Mouse (Mus musculus) lung, embryonic 16.5 days (tissue): Measurements from ENCODE around the gene Plcb3. TPM values are rescaled to one million over a fixed set of nuclear protein-coding genes. Genes with fewer than 3 reads are reported as not detected.

Experiments
- ATAC-seq: fragments of 200-750 bp; cut with Nextera tagmentation; 2 replicates; pipeline ENCODE4 v1.8.0; 2017; ENCODE audit warnings: low read depth, mild to moderate bottlenecking, moderate library complexity
- H3K27ac ChIP-seq: fragments of 300-500 bp; sonication (generic); 2 replicates; pipeline ENCODE4 v1.5.1; 2014; ENCODE audit warnings: mild to moderate bottlenecking, control low read depth, low read length
- H3K27me3 ChIP-seq: fragments of 300-500 bp; sonication (generic); 2 replicates; pipeline ENCODE4 v1.6.1; 2014; ENCODE audit warnings: low read depth, low read length, mixed read lengths; ENCODE audit not compliant: control insufficient read depth, insufficient read depth
- H3K36me3 ChIP-seq: fragments of 300-500 bp; sonication (generic); 2 replicates; pipeline ENCODE4 v1.6.1; 2014; ENCODE audit warnings: low read length; ENCODE audit not compliant: control insufficient read depth, insufficient read depth
- H3K4me1 ChIP-seq: fragments of 300-500 bp; sonication (generic); replicated peaks from 2 replicates; pipeline ENCODE4 v1.6.1; 2014; ENCODE audit warnings: low read length, mixed read lengths; ENCODE audit not compliant: control insufficient read depth, insufficient read depth
- H3K4me2 ChIP-seq: fragments of 300-500 bp; sonication (generic); 2 replicates; pipeline ENCODE4 v1.6.1; 2014; ENCODE audit warnings: low read depth, low read length, control low read depth
- H3K4me3 ChIP-seq: fragments of 300-500 bp; sonication (generic); 2 replicates; pipeline ENCODE4 v1.5.1; 2014; ENCODE audit warnings: mild to moderate bottlenecking, low read length, control low read depth
- H3K9ac ChIP-seq: fragments of 300-500 bp; sonication (generic); 2 replicates; pipeline ENCODE4 v1.6.1; 2014; ENCODE audit warnings: low read length, control low read depth
- H3K9me3 ChIP-seq: fragments of 300-500 bp; sonication (generic); 2 replicates; pipeline ENCODE4 v1.6.1; 2016; ENCODE audit warnings: low read length; ENCODE audit not compliant: control insufficient read depth
- WGBS: fragments of 180-500 bp; shearing (Covaris S2); extraction: QIAGEN DNeasy Blood & Tissue Kit; methylation state at CpG from one replicate; pipeline ENCODE4 v1.1.7; 2014; 5-methylcytosine and 5-hydroxymethylcytosine counted together
- polyA plus RNA-seq: library from polyadenylated mRNA; unstranded; fragments of >200 nt; fragmentation: Nextera tagmentation; extraction: Ambion mirVana; gene quantifications from 2 replicates; pipeline ENCODE4 v1.2.1, GENCODE M21; 2015

Gene Plcb3
- polyA plus RNA-seq, 1 experiment from 2014 or later, result 49.1 TPM

- H3K4me1 ChIP-seq, result no peaks in the 10 kb centered on the region
- ATAC-seq, result peak; percentile 77
- 69% methylated on average over 8 of the region's 9 CpGs for WGBS
These were observed 30.8 kb upstream of the Plcb3 start for GRCm38 (mm10) chr19:7006892-7007593.

DNA sequence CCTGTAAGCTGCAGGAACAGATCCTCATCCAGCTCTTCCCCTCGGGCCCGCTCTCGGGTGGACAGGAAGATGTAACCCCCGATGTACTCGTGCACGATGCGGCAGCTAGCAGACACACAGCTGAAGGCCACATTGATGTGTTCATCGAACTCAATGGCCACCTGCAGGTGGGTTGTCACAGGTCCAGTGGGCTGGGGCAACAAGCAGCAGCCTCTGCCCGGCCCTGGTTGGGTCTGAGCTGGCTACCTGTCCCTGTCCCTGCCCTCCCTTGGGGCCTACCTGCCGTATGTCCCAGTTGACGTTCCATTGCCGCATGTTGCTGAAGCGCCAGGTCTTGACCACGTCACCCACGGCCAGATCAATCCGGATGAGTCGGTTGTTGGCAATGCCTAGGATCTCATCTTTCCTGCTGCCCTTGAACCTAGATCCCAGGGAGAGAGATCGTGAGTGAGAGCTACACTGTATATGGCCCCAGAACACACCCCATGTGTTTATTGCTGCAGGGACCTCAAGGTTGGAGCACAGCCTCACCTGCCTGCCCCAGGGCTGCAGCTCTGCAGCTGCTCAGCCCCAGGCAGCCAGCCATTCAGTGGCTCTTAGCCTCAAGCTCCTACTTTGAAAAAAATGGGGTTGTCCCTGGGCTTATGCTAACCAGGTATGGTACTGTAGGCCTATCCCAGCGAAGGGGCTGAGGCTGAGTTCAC lies 23.2 kb upstream of the Plcb3 start:
- ATAC-seq, result no peak
- WGBS, result 89% methylated on average over 19 of the region's 19 CpGs

More at GRCm38 (mm10) chr19:7006892-7007593, 30.8 kb upstream of the Plcb3 start:
- no peak overlapping the region for H3K4me3 ChIP-seq
- H3K36me3 ChIP-seq, result no peaks in the 10 kb centered on the region
- H3K27me3 ChIP-seq, result no peaks in the 10 kb centered on the region
- H3K9me3 ChIP-seq, result no peaks in the 10 kb centered on the region
- no peak overlapping the region for H3K4me2 ChIP-seq
- H3K27ac ChIP-seq, result peak overlapping the region; percentile 13
- no peak overlapping the region for H3K9ac ChIP-seq

GRCm38 (mm10) chr19:6997721-6998290 lies 21.5 kb upstream of the Plcb3 start:
- H3K27ac ChIP-seq, result no peak overlapping the region
- WGBS, result 82% methylated on average over 9 of the region's 9 CpGs
- no peak overlapping the region for H3K4me2 ChIP-seq
- no peak for ATAC-seq
- peaks cover 28% of the 10 kb centered on the region for H3K4me1 ChIP-seq
- peaks cover 11% of the 10 kb centered on the region for H3K36me3 ChIP-seq
- no peaks in the 10 kb centered on the region for H3K9me3 ChIP-seq
- H3K9ac ChIP-seq, result no peak overlapping the region
- H3K27me3 ChIP-seq, result no peaks in the 10 kb centered on the region
- no peak overlapping the region for H3K4me3 ChIP-seq

More for the DNA sequence above, 23.2 kb upstream of the Plcb3 start:
- Histone ChIP-seq H3K4me3 (no peak overlapping the region), H3K4me1 (peaks cover 21% of the 10 kb centered on the region), H3K27me3 (no peaks in the 10 kb centered on the region), H3K27ac (no peak overlapping the region), H3K4me2 (no peak overlapping the region), H3K9me3 (no peaks in the 10 kb centered on the region), H3K36me3 (peaks cover 11% of the 10 kb centered on the region), H3K9ac (no peak overlapping the region)

DNA sequence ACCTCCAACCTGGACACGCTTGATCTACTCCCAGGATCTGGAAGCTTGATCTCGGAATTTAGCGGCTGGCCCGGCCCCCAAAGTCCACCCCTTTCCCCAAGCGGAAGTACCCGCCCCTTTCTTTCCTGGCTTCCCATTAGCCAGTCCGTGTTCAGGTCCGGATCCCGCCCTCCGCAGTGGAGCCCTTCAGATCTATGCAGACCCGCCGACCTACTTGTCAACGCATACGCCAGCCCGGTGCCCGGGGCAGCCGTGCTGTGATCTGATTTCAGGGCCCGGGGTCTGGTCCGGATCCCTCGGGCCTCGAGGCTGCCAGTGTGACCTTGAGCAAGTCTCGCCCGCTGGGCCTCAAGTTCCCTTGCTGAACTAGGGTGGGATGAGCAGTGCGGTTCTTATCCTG lies 19.7 kb upstream of the Plcb3 start, which contains the start of the genes Nudt22 and Trpt1:
TSS of gene Nudt22 (minus strand) at position 112 of the 400 bp plus-strand sequence.
TSS of gene Trpt1 (plus strand) at position 126 of the 400 bp plus-strand sequence.
- Histone ChIP-seq H3K4me2 (peak within 1 kb of the TSS; percentile 80), H3K27me3 (no peaks in the 10 kb centered on the region), H3K36me3 (peaks cover 11% of the 10 kb centered on the region), H3K4me1 (peaks cover 29% of the 10 kb centered on the region), H3K4me3 (peak within 1 kb of the TSS; percentile 73), H3K9ac (peak within 1 kb of the TSS; percentile 82), H3K27ac (peak within 1 kb of the TSS; percentile 81), H3K9me3 (no peaks in the 10 kb centered on the region)
- ATAC-seq, result peak; percentile 81
- WGBS, result under 1% methylated on average over 24 of the region's 24 CpGs

- Histone ChIP-seq H3K9me3 (no peaks in the 10 kb centered on the region), H3K36me3 (peaks cover 11% of the 10 kb centered on the region), H3K9ac (peak overlapping the region; percentile 82), H3K4me1 (peaks cover 29% of the 10 kb centered on the region), H3K4me3 (peak overlapping the region; percentile 73), H3K4me2 (peak overlapping the region; percentile 80), H3K27ac (peak overlapping the region; percentile 41), H3K27me3 (no peaks in the 10 kb centered on the region)
- WGBS, result 41% methylated on average over 21 of the region's 21 CpGs
- ATAC-seq, result no peak
These were observed 19.2 kb upstream of the Plcb3 start for GRCm38 (mm10) chr19:6995255-6995991.

DNA sequence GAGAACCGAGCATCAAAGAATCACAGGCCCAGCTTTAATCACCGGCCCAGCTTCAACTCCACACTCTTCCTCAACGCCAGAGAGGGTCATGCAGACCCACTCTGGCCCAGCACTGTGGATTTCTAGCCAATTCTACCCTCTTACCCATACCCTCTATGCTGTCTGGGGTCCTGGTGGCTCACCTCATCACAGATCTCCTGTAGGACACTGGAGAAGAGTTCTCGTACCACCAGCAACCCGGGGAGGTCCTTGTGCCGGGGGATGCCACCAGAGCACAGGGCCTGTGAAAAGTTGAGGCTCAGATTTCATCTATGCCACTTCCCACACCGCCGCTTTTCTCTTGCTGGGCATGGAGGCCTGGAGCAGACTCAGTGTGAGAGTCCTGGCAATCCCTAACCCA lies 18.2 kb upstream of the Plcb3 start:
- H3K27ac ChIP-seq, result no peak overlapping the region
- peaks cover 29% of the 10 kb centered on the region for H3K4me1 ChIP-seq

DNA sequence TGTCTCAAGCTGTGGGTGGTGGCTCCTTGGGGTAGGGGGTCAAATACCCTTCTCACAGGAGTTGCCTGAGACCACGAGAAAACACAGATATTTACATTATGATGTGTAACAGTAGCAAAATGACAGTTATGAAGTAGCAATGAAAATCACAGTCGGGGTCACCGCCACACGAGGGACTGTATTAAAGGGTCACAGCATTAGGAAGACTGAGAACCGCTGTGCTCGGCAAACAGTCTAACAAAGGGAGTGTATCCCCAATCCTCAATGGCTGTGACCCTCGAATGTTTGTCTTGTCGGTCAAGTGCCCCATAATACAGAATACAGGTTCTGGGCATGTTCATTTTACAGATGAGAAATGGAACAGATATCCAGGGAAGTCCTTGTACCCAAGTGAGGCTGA lies 17.7 kb upstream of the Plcb3 start:
- no peak overlapping the region for H3K9ac ChIP-seq
- H3K4me3 ChIP-seq, result no peak overlapping the region
- no peak for ATAC-seq
- no peaks in the 10 kb centered on the region for H3K27me3 ChIP-seq
- H3K27ac ChIP-seq, result no peak overlapping the region
- peaks cover 29% of the 10 kb centered on the region for H3K4me1 ChIP-seq
- no peaks in the 10 kb centered on the region for H3K9me3 ChIP-seq
- H3K36me3 ChIP-seq, result peaks cover 1% of the 10 kb centered on the region
- WGBS, result 67% methylated on average over 8 of the region's 8 CpGs
- H3K4me2 ChIP-seq, result no peak overlapping the region

More for the DNA sequence above, 18.2 kb upstream of the Plcb3 start:
- WGBS, result 78% methylated on average over 8 of the region's 8 CpGs
- Histone ChIP-seq H3K9ac (peak overlapping the region; percentile 82; the same call in 1 of the 2 replicates), H3K36me3 (peaks cover 6% of the 10 kb centered on the region), H3K4me3 (no peak overlapping the region), H3K4me2 (peak overlapping the region; percentile 80; the same call in 1 of the 2 replicates), H3K9me3 (no peaks in the 10 kb centered on the region), H3K27me3 (no peaks in the 10 kb centered on the region)
- ATAC-seq, result no peak

DNA sequence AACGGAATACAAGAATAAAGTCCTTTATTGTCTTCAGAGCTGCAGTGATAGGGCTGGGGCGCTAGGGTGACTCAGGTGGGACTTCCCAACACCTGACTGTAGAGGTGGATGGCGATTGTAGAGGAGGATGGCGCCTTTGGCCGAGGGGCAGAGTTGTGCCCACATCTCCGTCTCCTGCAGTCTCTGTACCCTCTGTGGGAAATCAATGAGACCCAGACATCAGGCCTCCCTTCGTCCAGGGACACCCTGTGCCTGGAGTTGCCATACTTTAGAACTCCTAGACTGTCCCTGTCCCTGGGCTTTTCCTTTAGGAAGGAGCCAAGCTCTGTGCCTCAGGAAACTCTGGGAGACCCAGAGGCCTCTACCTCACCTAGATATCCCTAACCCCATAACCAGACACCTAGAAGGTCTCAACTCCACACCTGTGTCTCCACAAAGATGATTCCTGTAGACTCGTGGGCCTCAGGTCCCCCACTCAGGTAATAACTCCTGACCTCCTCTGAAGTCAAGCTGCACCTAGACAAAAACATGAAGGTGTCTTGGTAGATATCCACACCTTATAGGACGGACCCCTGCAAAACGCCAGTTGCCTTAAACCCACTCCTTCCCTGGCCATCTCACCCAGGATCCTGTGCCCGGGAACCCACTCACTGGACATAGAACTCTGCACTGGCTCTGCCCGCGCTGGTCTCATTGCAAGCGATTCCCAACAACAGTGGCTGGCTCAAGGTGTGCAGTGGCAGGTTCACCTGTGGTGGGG lies 16.9 kb upstream of the Plcb3 start:
- 58% methylated on average over 14 of the region's 14 CpGs for WGBS
- peaks cover 31% of the 10 kb centered on the region for H3K4me1 ChIP-seq
- no peaks in the 10 kb centered on the region for H3K27me3 ChIP-seq
- H3K36me3 ChIP-seq, result no peaks in the 10 kb centered on the region; the same call in 1 of the 2 replicates
- H3K9ac ChIP-seq, result peak overlapping the region; percentile 61
- H3K4me3 ChIP-seq, result peak overlapping the region; percentile 62
- H3K9me3 ChIP-seq, result no peaks in the 10 kb centered on the region
- ATAC-seq, result no peak
- peak overlapping the region; percentile 98 for H3K4me2 ChIP-seq
- 0 out of 2 replicates have a peak overlapping the region, but pooled peaks have one; percentile 29 for H3K27ac ChIP-seq
